Mouse (Mus musculus): ENCODE data around the gene Taar9. TPM values are rescaled to one million over a fixed set of nuclear protein-coding genes. Genes with fewer than 3 reads are reported as not detected.
"Not testable (repeated sequence)": the region's sequence is repeated elsewhere in the genome, so short reads cannot be mapped to it uniquely, and the experiment has no call there.

Gene Taar9
- polyA plus RNA-seq (2016; fragmentation: Nextera tagmentation; extraction: Ambion mirVana) = 0.11 TPM in 1 of 2 replicates, not detected in the other

DNA sequence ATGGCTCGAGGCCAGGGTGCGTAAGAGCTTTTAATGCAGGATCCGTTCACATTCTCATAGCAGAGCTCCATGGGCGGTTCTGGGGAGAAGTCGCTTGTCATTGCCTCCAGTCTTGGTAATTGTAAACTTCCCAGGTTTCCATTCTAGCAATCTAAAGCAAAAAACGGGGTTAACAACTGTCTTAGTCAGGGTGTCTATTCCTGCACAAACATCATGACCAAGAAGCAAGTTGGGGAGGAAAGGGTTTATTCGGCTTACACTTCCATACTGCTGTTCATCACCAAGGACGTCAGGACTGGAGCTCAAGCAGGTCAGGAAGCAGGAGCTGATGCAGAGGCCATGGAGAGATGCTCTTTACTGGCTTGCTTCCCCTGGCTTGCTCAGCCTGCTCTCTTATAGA lies at the start of gene Taar9:
Taar9 (minus strand) TSS at position 101 of the 400 bp plus-strand sequence.
- not testable (repeated sequence) for H3K9me3 ChIP-seq (replicated peaks); H3K36me3 ChIP-seq; H3K27me3 ChIP-seq (ENCODE audit: low read depth, poor library complexity, severe bottlenecking); H3K27ac ChIP-seq (replicated peaks); H3K4me3 ChIP-seq; DNase-seq (ENCODE audit: low spot score)
- 84% methylated on average over 8 of the region's 8 CpGs for WGBS
- peaks cover 10% of the 10 kb centered on the region for H3K4me1 ChIP-seq

DNA sequence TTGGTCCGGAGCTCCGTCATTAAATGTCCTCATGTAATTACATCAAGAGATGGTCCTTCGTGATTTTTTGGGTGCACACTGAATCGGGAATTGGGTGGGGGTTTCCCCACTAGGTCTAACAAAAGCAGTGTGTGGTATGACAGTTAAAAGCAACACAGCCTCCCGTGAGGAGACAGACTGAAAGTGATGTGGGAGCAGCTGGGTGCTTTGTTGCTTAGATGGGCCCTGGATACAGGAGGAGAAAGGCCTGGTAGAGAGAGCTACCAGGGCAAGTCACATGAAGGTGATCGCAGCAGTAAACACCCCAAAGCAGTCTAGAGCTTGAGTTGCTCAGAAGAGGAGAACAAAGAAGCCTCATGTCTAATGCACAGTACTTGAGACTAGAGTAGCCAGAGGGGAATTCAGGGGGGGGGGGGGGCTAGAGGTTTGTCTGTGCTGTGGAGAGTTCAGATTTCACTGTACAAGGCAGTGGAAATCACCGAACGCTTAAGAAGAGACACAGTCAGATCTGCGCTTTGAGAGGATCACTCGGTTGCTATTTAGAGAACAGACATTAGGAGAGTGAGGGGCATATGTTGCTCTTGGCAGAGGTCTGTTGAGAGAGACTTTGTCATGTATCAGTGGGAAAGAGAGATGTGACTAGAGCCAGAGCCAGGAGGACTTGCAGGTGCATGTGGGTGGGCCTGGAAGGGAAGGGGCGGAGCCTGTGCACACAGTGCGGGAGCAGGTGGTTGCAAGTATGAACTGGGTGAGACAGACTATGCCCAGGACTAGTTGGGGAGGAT lies 49.3 kb upstream of the Taar9 start:
- DNase-seq (ENCODE audit: low spot score) = no peak
- peaks cover 42% of the 10 kb centered on the region for H3K36me3 ChIP-seq
- no peak overlapping the region for H3K4me3 ChIP-seq
- H3K4me1 ChIP-seq = peaks cover 8% of the 10 kb centered on the region; the same call in 1 of the 2 replicates
- 95% methylated on average over 12 of the region's 12 CpGs for whole genome bisulfite sequencing
- H3K27ac ChIP-seq (replicated peaks) = no peak overlapping the region
- H3K9me3 ChIP-seq (replicated peaks) = no peaks in the 10 kb centered on the region
- no peaks in the 10 kb centered on the region for H3K27me3 ChIP-seq (ENCODE audit: low read depth, poor library complexity, severe bottlenecking)

DNA sequence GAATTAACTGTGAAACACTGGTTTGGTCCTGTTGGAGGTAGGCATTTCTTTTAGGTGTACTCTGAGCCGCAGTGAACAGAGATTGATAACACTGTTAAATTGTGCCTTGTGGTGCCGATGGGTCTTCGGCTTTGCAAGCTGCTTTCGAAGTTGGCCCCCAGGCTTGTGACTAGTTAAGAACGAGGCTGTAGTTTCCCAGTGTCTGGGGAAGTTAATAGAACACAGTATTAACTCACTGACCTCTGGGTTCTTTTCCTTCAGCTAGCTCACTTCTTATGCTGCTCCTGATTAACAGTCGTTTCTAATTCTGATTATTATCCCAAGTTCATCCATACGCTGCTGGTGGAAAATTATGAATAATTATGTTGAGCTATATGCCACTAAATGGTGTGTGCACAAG lies 40.8 kb upstream of the Taar9 start:
- 73% methylated on average over 7 of the region's 7 CpGs for WGBS
- 0 out of 2 replicates have a peak, but pooled peaks cover under 1% of the 10 kb centered on the region for H3K36me3 ChIP-seq
- H3K4me1 ChIP-seq = peaks cover 14% of the 10 kb centered on the region
- no peak overlapping the region for H3K27ac ChIP-seq (replicated peaks)
- H3K4me3 ChIP-seq = peak overlapping the region; percentile 84
- DNase-seq (ENCODE audit: low spot score) = no peak
- H3K27me3 ChIP-seq (ENCODE audit: low read depth, poor library complexity, severe bottlenecking) = no peaks in the 10 kb centered on the region
- no peaks in the 10 kb centered on the region for H3K9me3 ChIP-seq (replicated peaks)

DNA sequence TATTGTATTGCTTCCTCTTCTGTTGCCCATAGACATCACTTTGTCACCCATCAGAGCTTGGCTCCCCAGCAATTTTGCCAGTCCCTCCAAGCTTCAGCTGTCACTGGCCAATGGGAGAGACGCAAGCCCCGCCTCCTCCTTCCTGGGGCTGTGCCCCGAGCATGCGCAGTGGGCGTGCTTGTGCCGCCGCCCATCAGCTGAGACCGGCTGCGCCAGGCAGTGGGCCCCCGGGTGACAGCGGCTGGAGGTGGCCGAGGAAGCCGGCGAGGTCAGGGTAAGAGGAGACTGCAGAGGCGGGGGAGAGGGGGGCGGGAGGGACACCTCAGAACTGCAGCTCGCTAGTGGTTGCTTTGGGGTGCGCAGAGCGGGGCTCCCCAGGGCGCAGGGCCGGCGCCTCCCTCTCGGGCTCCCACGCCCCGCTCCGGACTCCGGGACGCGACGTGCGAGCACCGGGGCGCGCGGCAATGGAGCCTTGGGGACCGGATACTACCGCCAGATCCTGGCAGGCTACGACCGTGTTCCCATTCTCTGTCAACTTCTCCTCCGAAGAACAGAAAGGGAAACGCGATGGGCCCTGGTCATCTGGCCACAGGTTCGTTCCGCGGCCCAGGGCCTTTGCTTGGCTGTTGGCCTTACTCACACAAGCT lies 39.9 kb upstream of the Taar9 start, which contains the start of gene Stx7:
Stx7 (plus strand) TSS at position 168 of the 647 bp plus-strand sequence.
- peak; percentile 91 for DNase-seq (ENCODE audit: low spot score)
- Histone ChIP-seq H3K27ac (replicated peaks) (peak within 1 kb of the TSS; percentile 88), H3K4me1 (peaks cover 14% of the 10 kb centered on the region), H3K27me3 (ENCODE audit: low read depth, poor library complexity, severe bottlenecking) (no peaks in the 10 kb centered on the region), H3K4me3 (peak within 1 kb of the TSS; percentile 84), H3K36me3 (no peaks in the 10 kb centered on the region), H3K9me3 (replicated peaks) (no peaks in the 10 kb centered on the region)
- 0% methylated on average over 38 of the region's 45 CpGs for WGBS

DNA sequence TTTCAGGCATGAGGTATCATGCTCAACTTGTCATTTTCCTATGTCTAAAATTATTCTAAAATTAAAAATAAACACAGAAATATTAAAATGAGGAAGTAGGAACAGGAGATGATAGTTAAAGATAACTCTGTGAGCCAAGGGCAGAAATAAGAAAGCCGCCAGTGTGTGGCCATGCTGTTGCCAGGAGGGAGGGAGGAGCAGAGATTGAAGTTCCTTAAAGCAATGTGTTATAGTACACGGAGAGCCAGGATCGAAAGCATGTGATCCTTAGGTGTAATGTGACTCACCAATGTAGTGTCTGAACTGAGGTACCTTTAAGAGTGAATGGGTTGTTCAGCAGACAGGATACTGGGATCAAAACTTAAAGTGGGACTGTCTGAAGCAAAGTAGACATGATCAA lies 33.4 kb upstream of the Taar9 start:
- 85% methylated on average over 3 of the region's 3 CpGs for WGBS
- H3K36me3 ChIP-seq = no peaks in the 10 kb centered on the region
- no peak for DNase-seq (ENCODE audit: low spot score)
- H3K4me3 ChIP-seq = no peak overlapping the region
- no peak overlapping the region for H3K27ac ChIP-seq (replicated peaks)
- H3K27me3 ChIP-seq (ENCODE audit: low read depth, poor library complexity, severe bottlenecking) = no peaks in the 10 kb centered on the region
- no peaks in the 10 kb centered on the region for H3K4me1 ChIP-seq
- no peaks in the 10 kb centered on the region for H3K9me3 ChIP-seq (replicated peaks)

DNA sequence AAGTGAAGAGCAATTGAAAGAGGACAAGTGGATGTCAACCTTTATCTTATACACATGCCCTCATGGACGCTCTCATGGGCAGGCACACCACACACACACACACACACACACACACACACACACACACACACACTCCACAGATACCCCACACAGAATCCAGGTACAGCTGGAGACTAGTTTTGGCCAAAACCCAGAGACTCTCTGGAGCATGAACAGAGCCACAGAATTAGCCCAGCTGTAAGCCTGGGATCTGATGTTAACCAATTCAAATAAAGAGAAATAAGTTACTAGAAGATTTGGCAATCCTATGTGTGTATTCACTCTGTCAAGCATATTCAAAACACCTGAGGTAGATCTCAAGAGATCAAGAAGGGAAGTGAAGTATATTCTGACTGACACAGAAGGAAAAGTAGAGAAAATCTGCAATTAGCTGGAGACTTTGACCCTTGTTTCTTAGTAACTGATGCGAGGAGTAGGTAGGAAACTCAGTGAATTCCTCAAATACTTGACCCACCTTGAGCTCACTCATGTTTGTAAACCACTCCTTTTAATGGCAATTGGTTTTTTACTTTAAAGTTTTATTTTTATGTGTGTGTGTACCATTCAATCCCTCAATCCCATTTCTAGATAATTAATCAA lies 29.4 kb upstream of the Taar9 start:
- H3K4me3 ChIP-seq = no peak overlapping the region
- H3K36me3 ChIP-seq = no peaks in the 10 kb centered on the region
- no peaks in the 10 kb centered on the region for H3K9me3 ChIP-seq (replicated peaks)
- 82% methylated on average over 2 of the region's 2 CpGs for WGBS
- no peaks in the 10 kb centered on the region for H3K27me3 ChIP-seq (ENCODE audit: low read depth, poor library complexity, severe bottlenecking)
- H3K27ac ChIP-seq (replicated peaks) = no peak overlapping the region
- no peaks in the 10 kb centered on the region for H3K4me1 ChIP-seq
- DNase-seq (ENCODE audit: low spot score) = no peak

DNA sequence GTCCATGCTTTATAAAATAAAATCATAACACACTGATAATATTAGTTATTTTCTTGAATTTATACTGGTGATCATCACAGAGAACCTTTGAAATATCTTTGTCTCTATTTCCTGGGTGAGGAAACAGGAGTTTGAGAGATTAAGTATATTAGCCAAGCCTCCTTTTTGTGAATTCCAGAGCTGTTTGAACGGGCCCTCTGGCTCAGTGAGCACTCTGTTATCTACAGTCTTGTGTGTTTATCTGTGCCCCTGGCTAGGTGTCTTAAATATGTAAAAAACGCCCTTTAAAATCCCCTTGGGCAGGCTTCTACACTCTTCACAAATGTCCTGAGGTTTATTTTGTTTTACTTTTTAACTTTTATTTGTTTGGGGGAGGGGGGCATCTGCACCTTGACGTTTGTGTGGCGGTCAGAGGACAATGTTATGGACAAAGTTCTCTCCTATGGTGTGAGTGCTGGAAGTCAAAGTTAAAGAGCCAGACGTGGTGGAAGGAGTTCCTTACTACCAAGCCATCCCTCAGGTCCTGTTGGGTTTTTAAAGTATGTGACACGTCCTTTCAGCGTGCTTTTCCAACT lies 24.8 kb upstream of the Taar9 start:
- Histone ChIP-seq H3K36me3 (no peaks in the 10 kb centered on the region), H3K4me1 (peaks cover 11% of the 10 kb centered on the region), H3K4me3 (no peak overlapping the region), H3K27me3 (ENCODE audit: low read depth, poor library complexity, severe bottlenecking) (no peaks in the 10 kb centered on the region), H3K9me3 (replicated peaks) (no peaks in the 10 kb centered on the region), H3K27ac (replicated peaks) (no peak overlapping the region)
- no peak for DNase-seq (ENCODE audit: low spot score)
- 62% methylated on average over 7 of the region's 7 CpGs for WGBS

DNA sequence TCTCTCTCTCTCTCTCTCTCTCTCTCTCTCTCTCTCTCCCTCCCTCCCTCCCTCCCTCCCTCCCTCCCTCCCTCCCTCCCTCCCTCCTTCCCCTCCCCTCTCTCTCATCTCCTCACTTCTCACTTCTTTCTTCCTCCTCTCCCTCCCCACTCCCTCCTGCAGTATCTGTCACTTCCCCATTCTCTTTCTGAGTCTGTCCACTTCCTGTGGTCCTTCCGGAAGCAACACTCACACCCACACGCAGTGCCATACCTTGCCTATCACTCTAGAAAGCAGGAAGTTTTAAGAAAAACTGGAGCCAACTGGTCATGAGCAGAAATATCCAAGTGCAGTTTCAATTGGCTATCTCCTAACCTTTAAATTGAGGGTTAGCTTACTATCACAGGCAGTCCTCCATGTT lies 23.8 kb upstream of the Taar9 start:
- no peak overlapping the region for H3K4me3 ChIP-seq
- DNase-seq (ENCODE audit: low spot score) = no peak
- 51% methylated on average over 2 of the region's 2 CpGs for WGBS
- peaks cover 11% of the 10 kb centered on the region for H3K4me1 ChIP-seq
- no peaks in the 10 kb centered on the region for H3K27me3 ChIP-seq (ENCODE audit: low read depth, poor library complexity, severe bottlenecking)
- H3K36me3 ChIP-seq = no peaks in the 10 kb centered on the region
- no peaks in the 10 kb centered on the region for H3K9me3 ChIP-seq (replicated peaks)
- H3K27ac ChIP-seq (replicated peaks) = no peak overlapping the region

DNA sequence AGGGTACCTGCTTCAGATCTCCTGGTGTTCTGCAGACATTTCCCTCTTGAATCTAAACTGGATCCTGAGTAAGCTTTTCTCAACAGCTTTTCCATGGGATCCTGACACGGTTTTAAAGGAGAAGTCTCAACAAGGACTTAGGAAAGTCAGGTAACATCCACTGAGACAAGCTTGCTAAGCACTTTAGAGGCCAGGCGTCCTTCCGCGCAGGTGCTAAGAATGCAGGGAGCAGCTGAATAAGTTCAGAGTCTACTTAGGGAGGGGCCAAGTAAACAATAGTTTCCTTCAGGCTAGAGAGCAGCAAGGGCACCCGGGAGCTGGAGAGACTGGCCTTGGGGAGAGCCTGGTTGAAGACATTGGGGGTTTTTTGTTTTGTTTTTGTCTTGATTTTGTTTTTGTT lies 22.9 kb upstream of the Taar9 start:
- 18% methylated on average over 5 of the region's 5 CpGs for WGBS
- H3K4me1 ChIP-seq = peaks cover 11% of the 10 kb centered on the region
- no peaks in the 10 kb centered on the region for H3K27me3 ChIP-seq (ENCODE audit: low read depth, poor library complexity, severe bottlenecking)
- H3K9me3 ChIP-seq (replicated peaks) = no peaks in the 10 kb centered on the region
- H3K36me3 ChIP-seq = no peaks in the 10 kb centered on the region
- no peak overlapping the region for H3K4me3 ChIP-seq
- no peak for DNase-seq (ENCODE audit: low spot score)
- H3K27ac ChIP-seq (replicated peaks) = no peak overlapping the region

DNA sequence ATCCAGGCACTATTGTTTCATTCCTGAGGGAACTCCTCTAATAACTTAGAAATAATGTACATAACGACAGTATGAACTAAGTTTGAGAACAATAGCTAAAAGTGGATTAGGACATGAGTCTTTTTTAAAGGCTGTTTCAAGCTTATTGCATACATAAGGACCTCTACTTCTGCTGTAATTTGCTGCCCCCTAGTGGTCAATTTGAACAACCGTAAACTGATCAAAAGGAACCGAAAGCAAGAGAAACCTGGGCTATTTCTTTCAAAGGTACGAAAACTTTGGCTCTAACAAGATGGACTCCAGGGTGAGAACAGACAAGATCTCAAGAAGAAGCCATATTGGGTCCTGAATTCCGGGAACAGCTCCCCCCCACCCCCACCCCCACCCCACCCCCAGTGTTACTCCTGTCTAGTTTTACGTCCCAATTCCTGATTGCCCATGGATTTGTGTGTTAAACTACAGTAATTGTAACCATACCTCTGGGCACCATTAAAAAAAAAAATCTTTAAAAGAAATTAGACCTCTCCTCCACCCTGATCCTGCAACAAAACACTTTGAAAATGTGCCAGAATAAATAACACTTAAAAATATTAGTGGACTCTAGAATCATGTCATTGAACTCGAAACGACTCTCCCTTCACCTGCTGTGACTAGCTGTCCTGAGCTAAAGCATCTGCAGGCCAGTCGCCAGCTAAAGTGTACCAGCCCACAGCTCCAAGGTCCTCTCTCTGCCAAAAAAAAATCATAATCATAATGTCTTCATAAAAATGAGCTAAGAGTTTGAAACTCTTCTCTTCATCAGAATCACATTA lies 22.3 kb upstream of the Taar9 start:
- H3K27ac ChIP-seq (replicated peaks) = no peak overlapping the region
- H3K9me3 ChIP-seq (replicated peaks) = no peaks in the 10 kb centered on the region
- 30% methylated on average over 9 of the region's 9 CpGs for WGBS
- H3K4me3 ChIP-seq = peak overlapping the region; percentile 28; the same call in 1 of the 2 replicates
- H3K36me3 ChIP-seq = no peaks in the 10 kb centered on the region
- no peak for DNase-seq (ENCODE audit: low spot score)
- H3K4me1 ChIP-seq = peaks cover 11% of the 10 kb centered on the region
- no peaks in the 10 kb centered on the region for H3K27me3 ChIP-seq (ENCODE audit: low read depth, poor library complexity, severe bottlenecking)

DNA sequence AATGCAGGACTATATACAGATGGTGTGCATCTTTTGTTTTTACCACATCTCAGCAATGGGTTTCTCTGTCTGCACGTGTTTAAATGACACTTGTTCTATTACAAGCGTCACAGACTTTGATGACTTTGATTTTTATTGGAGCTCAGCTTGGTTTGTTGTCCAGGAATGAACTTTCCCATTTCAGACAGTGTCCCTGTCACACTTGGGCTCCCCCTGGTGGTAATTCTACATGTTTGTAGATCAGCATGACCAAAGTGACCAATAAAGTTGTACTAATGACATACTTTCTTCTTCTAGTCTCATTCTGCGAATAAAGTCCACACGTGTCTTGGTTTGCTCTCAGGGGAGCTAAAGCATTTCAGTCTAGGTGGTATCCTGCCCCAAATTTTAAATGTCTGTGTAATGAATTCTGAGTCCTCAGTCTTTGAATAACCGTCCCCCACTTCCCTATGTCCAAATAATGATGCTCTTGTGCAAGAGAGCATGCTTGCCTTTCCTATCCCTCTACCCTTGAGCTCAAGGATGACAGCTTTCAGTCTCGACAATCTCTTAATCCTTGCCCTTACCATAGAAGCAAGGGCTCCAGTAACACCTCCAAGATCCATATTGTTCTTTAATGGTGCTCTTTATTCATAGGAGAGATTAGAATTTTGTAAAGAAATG lies 1.9 kb upstream of the Taar9 start:
- Histone ChIP-seq H3K27ac (replicated peaks) (no peak overlapping the region), H3K27me3 (ENCODE audit: low read depth, poor library complexity, severe bottlenecking) (0 out of 2 replicates have a peak, but pooled peaks cover 3% of the 10 kb centered on the region), H3K4me1 (peaks cover 10% of the 10 kb centered on the region), H3K9me3 (replicated peaks) (peaks cover 6% of the 10 kb centered on the region; the same call in 1 of the 2 replicates), H3K4me3 (no peak overlapping the region), H3K36me3 (no peaks in the 10 kb centered on the region)
- WGBS = 57% methylated on average over 6 of the region's 6 CpGs
- peak; percentile 41 for DNase-seq (ENCODE audit: low spot score)
